Mouse (Mus musculus) thymus, adult 2 months (tissue): ENCODE measurements around the gene Slc41a3.

Experiments
- CTCF ChIP-seq: fragments of 200-500 bp; IDR thresholded peaks from 2 replicates; pipeline ENCODE4 v1.5.1; 2012; ENCODE audit warnings: mild to moderate bottlenecking, control low read depth, low read length, moderate library complexity, borderline replicate concordance; ENCODE audit not compliant: control insufficient read depth, poor library complexity, insufficient read depth; ENCODE audit errors: extremely low read depth
- POLR2A ChIP-seq: fragments of 200-500 bp; IDR thresholded peaks from 2 replicates; pipeline ENCODE4 v1.6.1; 2012; ENCODE audit warnings: mild to moderate bottlenecking, low read length, control low read depth, moderate library complexity; ENCODE audit not compliant: control insufficient read depth, poor library complexity, insufficient read depth; ENCODE audit errors: extremely low read depth

GRCm38 (mm10) chr6:90695754-90696153 lies 91.2 kb downstream of the Slc41a3 start:
- no peak for TF ChIP-seq POLR2A
- no peak for TF ChIP-seq CTCF
